Mouse (Mus musculus) cerebellum, adult 8-10 months (tissue): Measurements from ENCODE around the gene Gnat1.

Source experiments
- DNase-seq: peaks from one replicate; pipeline ENCODE4 v3.0.0; 2022

The Gnat1 gene

GRCm38 (mm10) chr9:107699376-107699980, 20.0 kb upstream of the Gnat1 start:
- DNase-seq: no peak

GRCm38 (mm10) chr9:107698611-107699190, 19.2 kb upstream of the Gnat1 start:
- no peak for DNase-seq

- DNase-seq: no peak
Observed at GRCm38 (mm10) chr9:107697811-107698521, 18.5 kb upstream of the Gnat1 start.

DNA sequence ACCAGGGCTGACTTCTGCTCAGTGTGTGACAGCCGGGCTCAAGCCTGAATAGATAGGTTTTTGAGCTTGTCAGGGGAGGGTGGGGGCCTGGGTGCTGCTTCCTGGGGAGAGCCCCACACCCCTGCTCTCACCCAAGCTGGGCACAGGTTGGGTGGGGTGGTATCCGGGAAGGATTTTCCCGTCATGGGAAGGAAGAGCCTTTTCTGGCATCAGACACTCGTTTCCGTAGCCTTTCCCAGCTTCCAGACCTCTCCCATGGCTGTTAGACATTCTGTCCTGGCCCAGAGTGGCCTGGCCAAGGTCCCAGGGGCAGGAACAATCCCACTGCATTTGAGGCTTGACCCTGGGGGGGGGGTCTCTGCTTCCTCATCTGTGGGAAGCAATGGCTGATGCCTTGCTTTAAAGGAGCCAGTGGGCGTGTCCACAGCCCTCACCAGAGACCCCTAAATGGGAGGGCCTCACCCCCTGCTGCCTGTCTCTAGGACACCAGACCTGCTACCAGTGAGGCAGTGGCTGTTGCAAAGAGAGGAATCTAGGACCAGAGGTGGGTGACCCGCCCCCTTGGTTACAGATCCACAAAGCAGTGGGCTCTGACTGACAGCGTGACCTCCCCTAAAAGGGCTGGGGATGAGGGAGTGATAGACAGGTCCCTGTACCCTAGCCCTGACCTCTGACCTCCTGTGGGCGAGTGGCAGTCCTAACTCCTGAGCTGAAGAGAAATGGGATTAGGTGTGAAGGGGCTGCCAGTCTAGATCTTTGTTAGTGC, 17.5 kb upstream of the Gnat1 start:
- no peak for DNase-seq

DNA sequence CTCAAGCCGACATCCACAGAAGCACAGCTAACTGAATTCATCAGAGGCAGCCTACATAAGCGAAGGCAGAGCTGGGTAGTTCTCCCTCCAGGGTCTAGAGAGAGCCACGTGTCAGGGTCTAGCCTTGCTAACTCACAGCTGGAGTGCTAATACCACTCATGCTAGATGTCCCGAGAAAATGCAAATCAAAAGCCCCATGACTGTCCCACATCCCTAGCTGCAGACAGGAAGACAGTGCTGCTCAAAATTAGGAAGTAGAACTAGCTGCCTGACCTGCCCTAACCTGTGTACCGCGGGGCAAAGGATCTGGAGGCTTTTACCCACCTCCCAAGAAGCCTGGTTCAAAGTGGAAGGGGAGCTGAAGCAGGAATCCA, 16.6 kb upstream of the Gnat1 start:
- no peak for DNase-seq

GRCm38 (mm10) chr9:107695441-107696105, 16.1 kb upstream of the Gnat1 start:
- DNase-seq: no peak

GRCm38 (mm10) chr9:107694627-107695026, 15.1 kb upstream of the Gnat1 start:
- no peak for DNase-seq

DNA sequence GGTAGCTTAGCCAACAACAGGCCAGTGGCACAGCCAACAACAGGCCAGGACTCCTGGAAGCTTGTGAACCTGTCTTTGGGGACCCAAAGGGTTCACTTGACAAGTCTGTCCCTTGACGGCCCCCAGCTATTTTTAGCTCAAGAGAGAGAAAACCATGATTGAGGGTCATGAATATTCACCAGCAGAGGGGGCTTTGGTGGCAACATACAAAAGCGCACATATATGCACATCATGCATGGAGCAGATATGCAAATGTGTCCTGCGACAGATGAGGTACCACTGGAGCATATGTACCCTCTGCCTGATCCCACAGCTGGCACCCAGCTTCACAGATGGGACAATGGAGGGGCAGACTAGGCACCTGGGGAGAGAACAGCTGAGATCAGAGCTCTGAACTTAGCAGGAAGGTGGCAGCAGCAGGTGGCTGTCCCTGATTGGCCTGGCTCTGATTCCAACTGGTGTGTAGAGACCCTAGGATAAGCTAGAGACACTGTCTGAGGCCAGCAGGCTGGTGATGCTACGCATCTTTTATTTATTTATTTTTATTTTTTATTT, 14.0 kb upstream of the Gnat1 start:
- no peak for DNase-seq

DNA sequence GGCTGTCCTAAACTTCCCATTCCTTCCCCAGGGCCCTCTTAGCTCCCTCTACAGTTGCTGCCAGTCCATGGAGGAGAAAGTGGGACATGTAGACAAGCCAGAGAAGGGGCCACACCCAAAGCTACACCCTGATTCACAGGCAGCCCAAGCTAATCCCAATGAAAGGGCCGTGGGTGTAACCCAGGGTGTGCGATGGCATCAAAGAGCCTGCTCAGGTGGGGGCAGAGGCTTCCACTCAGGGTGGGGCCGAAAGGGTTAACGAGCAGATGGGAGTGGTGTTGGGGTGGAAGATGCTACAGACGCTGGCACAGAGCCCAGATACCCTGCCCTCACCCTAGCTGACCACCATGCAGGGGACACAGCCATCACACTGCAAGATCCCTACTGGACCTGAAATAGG, 13.3 kb upstream of the Gnat1 start:
- DNase-seq: no peak

DNA sequence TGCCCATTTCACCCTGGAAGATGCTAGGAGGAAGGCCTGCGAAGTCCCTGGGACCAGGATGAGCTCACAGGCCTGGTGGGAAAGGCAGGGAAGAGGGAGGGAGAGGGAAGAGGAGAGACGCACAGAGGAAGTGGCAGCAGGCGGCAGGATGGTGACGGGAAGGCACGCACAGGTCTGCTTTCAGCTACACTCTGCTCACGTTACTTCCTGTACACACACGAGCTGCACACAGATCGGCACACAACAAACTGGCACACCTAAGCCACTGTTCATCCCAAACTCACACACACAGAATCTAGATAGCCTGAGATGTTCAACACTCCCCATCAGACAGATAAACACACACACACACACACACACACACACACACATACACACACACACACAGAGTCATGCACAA, 10.9 kb upstream of the Gnat1 start:
- DNase-seq: no peak

DNA sequence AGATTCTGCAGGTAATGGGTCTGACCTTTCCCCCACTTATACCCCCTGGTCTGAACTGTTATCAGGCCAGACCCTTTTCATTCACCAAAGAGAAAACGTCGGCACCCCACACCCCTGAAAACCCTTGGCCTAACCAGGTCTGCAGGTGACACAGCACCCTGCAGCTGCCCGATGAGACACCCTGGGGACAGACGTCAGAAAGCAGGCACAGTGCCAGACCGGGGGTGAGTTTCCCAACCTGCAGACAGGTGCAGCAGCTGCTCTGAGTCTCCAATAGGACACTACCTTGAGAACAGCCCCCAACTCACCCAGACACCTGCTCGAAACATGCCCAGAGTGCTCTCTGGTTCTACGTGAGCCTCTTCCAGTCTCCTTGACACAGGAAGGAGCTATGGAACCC, 9.4 kb upstream of the Gnat1 start:
- DNase-seq: no peak

DNA sequence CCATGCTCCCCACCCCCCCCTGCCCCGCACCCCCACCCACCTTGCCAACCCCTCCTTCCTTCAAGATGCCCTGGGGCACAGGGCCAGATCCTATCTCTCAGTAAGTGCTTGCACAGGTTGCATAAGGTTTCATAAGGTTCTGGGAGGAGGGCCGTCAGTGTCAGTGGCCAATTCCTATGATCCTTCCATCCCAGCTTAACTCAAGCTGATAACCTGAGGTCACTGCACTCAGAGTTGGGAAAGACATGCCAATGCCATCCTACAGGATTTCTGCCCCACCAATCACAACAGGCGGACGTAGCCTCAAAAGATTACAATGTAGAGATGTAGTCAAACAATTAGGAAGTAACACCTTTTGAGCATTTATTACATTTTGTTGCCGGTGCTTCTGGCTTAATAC, 8.9 kb upstream of the Gnat1 start:
- no peak for DNase-seq

GRCm38 (mm10) chr9:107685231-107685981, 5.9 kb upstream of the Gnat1 start:
- DNase-seq: no peak

DNA sequence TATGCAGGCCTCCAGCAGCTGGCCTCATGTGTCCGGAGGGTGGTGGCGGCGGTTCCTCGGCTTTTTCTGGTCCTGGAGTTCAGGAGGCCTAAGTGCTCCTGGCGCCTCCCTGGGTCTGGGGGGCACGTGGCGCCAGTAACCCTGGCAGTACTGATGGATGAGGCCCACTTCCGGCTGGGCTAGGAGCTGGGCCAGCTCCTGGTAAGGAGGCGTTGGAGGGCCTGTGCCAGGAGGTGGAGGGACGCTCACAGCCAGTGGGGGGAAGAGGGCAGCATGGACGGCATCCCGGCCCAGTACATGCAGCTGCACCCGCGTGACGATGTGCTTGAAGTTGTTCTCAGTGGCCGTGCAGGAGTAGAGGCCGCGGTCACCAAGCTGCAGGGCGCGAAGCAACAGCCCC, 2.9 kb upstream of the Gnat1 start:
- no peak for DNase-seq

GRCm38 (mm10) chr9:107678861-107679260, 651 bp downstream of the Gnat1 start:
- no peak for DNase-seq

DNA sequence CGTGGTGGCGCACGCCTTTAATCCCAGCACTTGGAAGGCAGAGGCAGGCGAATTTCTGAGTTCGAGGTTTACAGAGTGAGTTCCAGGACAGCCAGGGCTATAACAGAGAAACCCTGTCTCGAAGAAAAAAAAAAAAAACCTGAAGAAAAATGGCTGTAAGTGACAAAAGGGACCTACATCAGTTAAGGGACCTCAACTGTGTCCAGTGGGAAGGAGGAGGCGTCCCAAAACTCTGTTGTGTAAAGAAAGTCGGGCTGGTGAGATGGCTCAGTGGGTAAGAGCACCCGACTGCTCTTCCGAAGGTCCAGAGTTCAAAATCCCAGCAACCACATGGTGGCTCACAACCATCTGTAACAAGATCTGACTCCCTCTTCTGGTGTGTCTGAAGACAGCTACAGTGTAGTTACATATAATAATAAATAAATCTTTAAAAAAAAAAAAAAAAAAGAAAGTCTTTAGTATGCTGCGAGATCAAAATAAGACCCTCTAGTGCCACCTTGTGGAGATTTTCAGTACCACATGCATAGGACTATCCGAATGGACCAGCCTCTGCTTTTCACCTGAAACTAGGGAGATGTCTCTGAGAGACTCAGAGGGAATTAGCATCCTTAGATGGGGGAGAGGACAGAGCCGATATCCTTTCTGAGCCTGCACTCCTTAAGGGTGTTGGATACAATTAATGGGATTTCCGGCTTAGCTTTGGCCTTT, 1.5 kb downstream of the Gnat1 start:
- DNase-seq: peak; percentile 81

- peak; percentile 60 for DNase-seq
Observed at GRCm38 (mm10) chr9:107677091-107677784, 2.3 kb downstream of the Gnat1 start.

- DNase-seq: no peak
Observed at GRCm38 (mm10) chr9:107676302-107676701, 3.2 kb downstream of the Gnat1 start.

GRCm38 (mm10) chr9:107675671-107676301, 3.7 kb downstream of the Gnat1 start:
- peak; percentile 54 for DNase-seq
